Mouse (Mus musculus): ENCODE data around the gene Enpp4.

DNA sequence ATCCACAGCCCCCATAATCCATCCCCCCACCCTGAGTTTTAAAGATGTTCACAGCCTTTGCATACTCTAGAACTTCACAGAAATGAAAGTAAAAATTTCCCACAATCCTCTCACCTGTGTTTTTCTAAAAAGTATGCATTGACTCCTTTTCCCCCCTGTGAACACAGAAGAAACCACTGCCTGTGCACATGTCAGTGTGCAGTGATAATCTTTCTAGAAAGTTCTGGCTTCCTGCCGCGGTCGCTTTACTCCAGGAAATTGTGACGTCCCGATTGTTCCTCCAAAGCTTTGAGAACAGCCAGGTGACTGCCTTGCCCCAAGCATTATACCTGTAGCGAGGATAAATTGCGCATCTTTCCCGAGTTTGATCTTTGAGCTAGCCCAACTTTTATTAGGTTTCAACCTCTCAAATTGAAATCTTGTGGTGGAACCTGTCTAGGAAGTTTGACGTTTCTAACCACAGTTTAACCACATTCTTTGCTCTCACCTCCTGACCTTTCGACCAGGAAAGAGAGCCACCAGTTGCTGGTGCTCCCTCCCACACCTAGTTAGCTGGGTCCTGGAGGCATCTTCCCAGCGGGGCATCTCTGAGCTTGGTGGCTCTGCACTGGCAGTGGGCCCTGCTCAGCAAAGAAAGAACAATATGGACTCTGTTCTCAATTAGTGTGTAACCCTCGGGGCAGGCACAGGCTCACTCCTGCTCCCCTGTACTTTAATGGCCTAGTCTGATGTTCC, 15.9 kb upstream of the Enpp4 start:
- TF ChIP-seq TAL1 (IDR thresholded peaks at IDR 0.05; ENCODE audit: low read length), result no peak
- no peak for TF ChIP-seq GATA1 (IDR thresholded peaks at IDR 0.05; ENCODE audit: low read length)
